Mouse (Mus musculus) layer of hippocampus, adult 18-20 months (tissue): Measurements from ENCODE around the gene Psmd9. TPM values are rescaled to one million over a fixed set of nuclear protein-coding genes. Genes with fewer than 3 reads are reported as not detected.

ENCODE experiments used
- DNase-seq, 2 experiments: peaks; one replicate each; pipeline ENCODE4 v3.0.0; 2022; ENCODE audit warnings: low spot score in 2 of 2
- total RNA-seq, 2 experiments: library from RNA; stranded (reverse); gene quantifications; 2 replicates each; pipeline ENCODE4 v1.2.3; 2021

The Psmd9 gene
- total RNA-seq, 2 experiments from 2014 or later: 26.5 to 31.5 TPM

DNA sequence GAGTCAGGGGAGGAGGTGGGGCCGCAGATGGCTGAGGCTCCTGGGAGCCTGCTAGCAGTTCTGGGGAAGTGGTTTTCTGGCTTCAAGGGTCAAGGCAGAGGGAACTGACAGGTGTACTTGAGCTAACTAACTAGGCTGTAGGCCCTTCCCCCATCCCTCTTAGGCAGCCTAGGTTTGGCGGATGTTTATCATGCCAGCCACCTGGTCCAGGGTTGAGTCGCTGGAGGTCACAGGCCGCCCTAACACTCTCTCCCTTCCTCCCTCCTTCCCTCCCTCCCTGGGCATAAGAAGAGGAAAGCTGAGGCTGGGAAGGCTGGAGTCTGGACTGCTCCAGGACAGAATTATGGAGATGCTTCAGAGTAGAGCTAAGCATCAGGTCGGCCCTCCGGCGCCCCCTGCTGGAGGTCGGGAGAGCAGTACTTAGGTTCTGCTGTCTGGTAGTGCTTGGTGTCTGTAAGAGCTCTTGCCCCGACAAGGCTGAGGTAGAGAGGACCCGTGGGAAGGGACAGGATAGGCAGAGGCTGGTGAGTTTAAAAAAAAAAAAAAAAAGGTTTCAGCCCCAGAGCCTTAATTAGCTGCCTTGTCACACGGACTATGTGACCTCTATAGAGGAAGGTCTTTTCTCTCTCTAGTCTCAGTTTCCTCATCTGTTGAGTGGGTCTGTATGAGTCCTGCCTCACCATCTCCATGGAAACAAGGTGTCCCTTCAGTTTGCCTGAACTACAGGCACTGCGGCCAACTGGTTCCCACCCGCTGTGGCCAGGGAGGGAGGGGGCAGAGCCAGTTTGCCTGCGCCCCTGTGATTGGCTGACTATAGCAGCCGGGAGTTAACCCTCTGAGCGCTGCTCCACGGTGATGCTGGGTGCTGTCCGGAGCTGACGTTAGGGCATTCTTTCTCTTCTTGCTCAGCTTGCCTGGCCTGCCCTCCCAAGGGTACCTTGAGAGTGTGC is 19.5 kb upstream of the Psmd9 start:
- peak; percentile 80 to 96 for DNase-seq

DNA sequence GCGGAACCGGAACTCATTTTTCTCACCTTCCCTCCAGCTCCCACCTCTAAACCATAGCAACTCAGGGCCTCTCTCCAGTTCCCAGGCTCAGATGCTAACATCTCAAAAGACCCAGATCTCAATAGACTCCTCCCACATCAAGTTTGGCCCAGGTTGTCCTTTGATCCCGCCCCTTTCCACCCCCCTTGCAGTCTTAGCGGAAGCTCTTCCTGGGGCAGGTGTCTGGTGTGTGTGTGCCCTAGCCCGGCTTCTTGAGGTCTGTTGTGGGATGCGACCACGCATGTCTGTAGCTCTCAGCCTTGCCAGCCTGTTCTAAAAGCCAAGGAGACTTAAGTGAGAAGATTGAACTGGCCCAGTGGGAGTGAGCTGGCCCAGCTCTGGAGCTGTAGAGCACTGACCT is 18.6 kb upstream of the Psmd9 start:
- no peak for DNase-seq

GRCm38 (mm10) chr5:123151077-123151476 is 18.1 kb upstream of the Psmd9 start:
- no peak for DNase-seq

GRCm38 (mm10) chr5:123151707-123152362 is 17.4 kb upstream of the Psmd9 start:
- no peak for DNase-seq

- DNase-seq: no peak
Measured at GRCm38 (mm10) chr5:123152901-123153300, 16.3 kb upstream of the Psmd9 start.

DNA sequence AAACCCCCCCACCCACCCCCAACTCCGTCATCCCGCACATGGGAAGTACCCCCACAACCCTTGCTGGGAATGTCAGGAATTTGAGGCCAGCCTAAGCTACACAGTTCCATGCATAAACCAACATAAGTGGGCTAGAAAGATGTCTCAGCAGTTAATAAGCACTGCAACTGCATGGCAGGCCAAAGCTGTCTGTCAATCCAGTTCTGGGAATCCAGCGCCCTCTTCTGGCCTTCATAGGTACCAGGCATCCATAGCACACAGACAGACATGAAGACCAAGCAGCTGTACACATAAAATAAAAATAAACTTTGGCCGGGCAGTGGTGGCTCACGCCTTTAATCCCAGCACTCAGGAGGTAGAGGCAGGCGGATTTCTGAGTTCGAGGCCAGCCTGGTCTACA is 13.8 kb upstream of the Psmd9 start:
- peak in 1 of 2 experiments; percentile 85 for DNase-seq

DNA sequence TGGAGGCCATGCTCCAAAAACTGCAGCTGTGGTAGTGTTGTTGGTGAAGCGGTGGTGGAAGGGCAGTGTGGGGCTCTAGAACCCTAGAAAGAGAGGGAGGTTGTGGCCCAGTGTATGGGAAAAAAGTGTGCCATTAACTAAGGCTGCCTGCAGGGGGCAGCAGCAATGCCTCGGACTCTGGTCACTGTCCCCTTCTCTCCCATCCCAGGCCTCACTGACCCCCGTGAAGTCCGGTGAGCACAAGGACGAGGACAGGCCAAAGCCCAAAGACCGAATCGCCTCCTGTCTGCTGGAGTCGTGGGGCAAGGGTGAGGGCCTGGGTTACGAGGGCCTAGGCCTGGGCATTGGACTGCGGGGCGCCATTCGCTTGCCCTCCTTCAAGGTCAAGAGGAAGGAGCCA is 12.4 kb upstream of the Psmd9 start:
- no peak for DNase-seq

GRCm38 (mm10) chr5:123157972-123158371 is 11.2 kb upstream of the Psmd9 start:
- DNase-seq: no peak

- no peak for DNase-seq
Measured at GRCm38 (mm10) chr5:123159446-123159845, 9.8 kb upstream of the Psmd9 start.

DNA sequence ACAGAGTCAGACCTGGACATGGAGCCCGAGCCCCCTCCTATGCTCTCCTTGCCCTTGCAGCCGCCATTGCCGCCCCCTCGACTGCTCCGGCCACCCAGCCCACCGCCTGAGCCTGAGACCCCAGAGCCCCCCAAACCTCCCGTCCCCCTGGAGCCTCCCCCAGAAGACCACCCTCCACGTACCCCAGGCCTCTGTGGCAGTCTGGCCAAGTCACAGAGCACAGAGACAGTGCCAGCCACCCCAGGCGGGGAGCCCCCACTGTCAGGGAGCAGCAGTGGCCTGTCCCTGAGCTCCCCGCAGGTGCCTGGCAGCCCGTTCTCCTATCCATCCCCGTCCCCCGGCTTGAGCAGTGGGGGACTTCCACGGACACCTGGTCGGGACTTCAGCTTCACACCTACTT is 9.3 kb upstream of the Psmd9 start:
- DNase-seq: no peak

DNA sequence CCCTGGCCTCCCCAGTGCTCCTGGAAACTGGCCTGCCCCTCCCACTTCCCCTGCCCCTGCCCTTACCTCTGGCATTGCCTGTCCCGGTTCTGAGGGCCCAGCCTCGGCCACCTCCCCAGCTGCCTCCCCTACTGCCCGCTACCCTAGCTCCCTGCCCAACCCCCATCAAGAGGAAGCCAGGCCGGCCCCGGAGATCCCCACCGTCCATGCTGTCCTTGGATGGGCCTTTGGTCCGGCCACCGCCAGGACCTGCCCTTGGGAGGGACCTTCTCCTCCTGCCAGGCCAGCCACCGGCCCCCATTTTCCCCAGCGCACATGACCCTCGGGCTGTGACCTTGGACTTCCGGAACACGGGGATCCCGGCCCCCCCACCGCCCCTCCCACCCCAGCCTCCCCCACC is 8.9 kb upstream of the Psmd9 start:
- no peak for DNase-seq

GRCm38 (mm10) chr5:123162942-123163341 is 6.3 kb upstream of the Psmd9 start:
- DNase-seq: no peak

DNA sequence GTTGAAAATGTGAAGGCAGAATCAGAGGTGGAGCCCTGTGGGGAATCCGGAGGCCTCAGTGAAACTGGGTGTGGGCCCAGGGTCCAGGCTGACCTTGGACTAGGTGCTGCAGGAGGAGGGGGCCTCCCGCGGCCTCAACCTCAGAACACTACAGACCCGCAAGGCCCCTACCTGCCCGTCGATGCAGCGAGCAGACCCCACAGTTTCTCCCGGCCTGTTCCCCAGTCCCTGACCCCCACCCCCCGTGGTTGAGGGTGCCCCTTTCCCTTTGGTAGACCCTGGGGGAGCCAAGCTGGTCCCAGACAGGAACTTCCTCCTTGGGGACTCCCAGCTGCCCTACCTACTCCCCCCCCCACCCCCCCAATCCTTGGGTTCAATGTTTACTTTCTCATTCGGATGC is 2.8 kb upstream of the Psmd9 start:
- no peak for DNase-seq

- no peak for DNase-seq
Measured at GRCm38 (mm10) chr5:123167591-123167990, 1.6 kb upstream of the Psmd9 start.

- no peak for DNase-seq
Measured at GRCm38 (mm10) chr5:123170365-123170764, 1.2 kb downstream of the Psmd9 start.

DNA sequence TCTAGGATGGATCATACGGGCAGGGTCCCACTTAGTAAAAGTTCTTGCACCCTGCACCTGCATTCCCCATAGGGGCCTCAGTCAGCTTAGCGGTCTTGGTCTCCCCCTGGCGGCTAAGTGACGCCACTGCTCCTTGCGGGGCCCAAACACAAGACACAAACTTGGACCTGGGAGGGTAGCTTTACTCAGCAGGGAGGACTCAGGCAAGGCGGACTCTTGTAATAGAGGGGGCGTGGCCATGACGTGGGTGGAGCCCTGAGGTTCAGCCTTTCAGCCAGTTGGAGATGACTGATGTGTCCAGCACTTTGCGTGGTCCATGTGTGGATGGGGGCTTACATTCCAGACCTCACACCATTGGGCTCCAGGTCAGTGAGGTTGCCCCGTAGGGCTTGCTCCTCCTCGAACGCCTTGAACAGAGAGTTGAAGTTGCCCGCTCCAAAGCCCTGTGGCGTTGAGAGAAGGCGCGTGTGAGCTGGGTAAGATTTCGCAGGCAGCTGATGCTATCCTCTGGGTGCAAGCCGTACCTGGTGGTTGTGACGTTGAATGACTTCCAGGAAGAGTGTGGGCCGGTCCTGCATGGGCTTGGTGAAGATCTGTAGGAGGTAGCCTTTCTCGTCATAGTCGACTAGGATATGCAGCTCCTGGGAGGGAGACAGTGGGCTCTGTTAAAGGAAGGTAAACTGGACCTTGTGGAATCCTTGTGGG is 2.6 kb downstream of the Psmd9 start:
- DNase-seq: peak in 1 of 2 experiments; percentile 80

GRCm38 (mm10) chr5:123178792-123179191 is 9.6 kb downstream of the Psmd9 start:
- DNase-seq: no peak

GRCm38 (mm10) chr5:123180390-123180789 is 11.2 kb downstream of the Psmd9 start:
- DNase-seq: no peak

- no peak for DNase-seq
Measured at GRCm38 (mm10) chr5:123181536-123181935, 12.3 kb downstream of the Psmd9 start.

DNA sequence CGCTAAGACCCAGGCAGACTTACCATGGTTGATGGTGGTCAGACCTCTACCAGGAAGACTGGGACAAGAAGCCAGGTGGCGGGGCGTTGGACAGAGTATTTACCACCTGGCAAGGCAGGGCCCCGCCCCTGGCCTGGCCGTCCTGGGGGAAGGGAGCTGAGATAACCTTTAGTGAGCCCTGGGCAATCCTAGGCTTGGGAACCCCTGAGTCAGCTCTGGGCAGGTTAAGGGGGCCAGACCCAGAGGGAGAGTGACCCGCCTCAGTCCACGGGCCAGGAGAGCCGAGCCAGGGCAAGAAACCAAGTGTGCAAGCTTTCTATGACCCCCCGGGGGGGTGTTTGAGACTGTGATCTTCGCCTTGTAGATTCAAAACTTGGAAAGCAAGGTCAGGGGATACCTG is 13.4 kb downstream of the Psmd9 start, which contains the start of gene Hpd:
Hpd (minus strand) TSS at position 77 of the 400 bp plus-strand sequence.
- no peak for DNase-seq

- no peak for DNase-seq
Measured at GRCm38 (mm10) chr5:123185966-123186365, 16.8 kb downstream of the Psmd9 start.

DNA sequence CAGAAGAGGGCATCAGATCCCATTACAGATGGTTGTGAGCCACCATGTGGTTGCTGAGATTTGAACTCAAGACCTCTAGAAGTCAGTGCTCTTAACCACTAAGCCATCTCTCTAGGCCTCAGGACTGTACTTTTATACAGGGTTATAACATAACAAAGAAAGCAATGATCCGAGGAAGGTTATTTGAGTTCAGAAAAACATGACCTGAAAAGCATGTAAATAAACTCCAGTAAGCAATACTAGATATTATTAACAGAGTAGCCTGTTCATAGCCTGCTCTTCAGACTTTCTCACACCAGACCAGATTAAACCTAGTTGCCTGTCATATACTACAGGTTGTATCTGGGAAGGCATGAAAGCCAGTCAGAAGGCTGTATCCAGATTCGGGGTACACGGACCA is 18.1 kb downstream of the Psmd9 start:
- no peak for DNase-seq
